Mouse (Mus musculus): Measurements from ENCODE around the gene Etnk2. TPM values are rescaled to one million over a fixed set of nuclear protein-coding genes. Genes with fewer than 3 reads are reported as not detected.
"Not testable (repeated sequence)": the region's sequence is repeated elsewhere in the genome, so short reads cannot be mapped to it uniquely, and the experiment has no call there.

Gene Etnk2
- polyA plus RNA-seq, 1 experiment from 2014 or later, result 5.6 TPM

- no peaks in the 10 kb centered on the region for H3K9me3 ChIP-seq (replicated peaks)
- 0 out of 2 replicates have a peak overlapping the region, but pooled peaks have one; percentile 30 for H3K27ac ChIP-seq
- H3K4me3 ChIP-seq, result no peak overlapping the region
- peaks cover 24% of the 10 kb centered on the region for H3K4me1 ChIP-seq
- H3K4me2 ChIP-seq (replicated peaks), result no peak overlapping the region
- no peak overlapping the region for H3K9ac ChIP-seq
- H3K36me3 ChIP-seq, result no peaks in the 10 kb centered on the region
- ATAC-seq (ENCODE audit: low FRiP score), result peak; percentile 70
- 45% methylated on average over 3 of the region's 3 CpGs for WGBS
- H3K27me3 ChIP-seq, result peaks cover 30% of the 10 kb centered on the region
These were observed 32.2 kb upstream of the Etnk2 start for GRCm38 (mm10) chr1:133331142-133331541.

GRCm38 (mm10) chr1:133332656-133333430 is 30.5 kb upstream of the Etnk2 start:
- Histone ChIP-seq H3K9me3 (replicated peaks) (no peaks in the 10 kb centered on the region), H3K9ac (no peak overlapping the region), H3K27me3 (peaks cover 25% of the 10 kb centered on the region), H3K4me2 (replicated peaks) (no peak overlapping the region), H3K4me3 (no peak overlapping the region), H3K36me3 (no peaks in the 10 kb centered on the region), H3K4me1 (peaks cover 24% of the 10 kb centered on the region), H3K27ac (no peak overlapping the region)
- WGBS, result 92% methylated on average over 11 of the region's 11 CpGs
- no peak for ATAC-seq (ENCODE audit: low FRiP score)

- Histone ChIP-seq H3K4me3 (no peak overlapping the region), H3K27ac (no peak overlapping the region), H3K4me1 (peaks cover 22% of the 10 kb centered on the region), H3K9me3 (replicated peaks) (no peaks in the 10 kb centered on the region), H3K27me3 (peaks cover 15% of the 10 kb centered on the region), H3K4me2 (replicated peaks) (no peak overlapping the region), H3K9ac (no peak overlapping the region), H3K36me3 (no peaks in the 10 kb centered on the region)
- ATAC-seq (ENCODE audit: low FRiP score), result no peak
- 60% methylated on average over 6 of the region's 6 CpGs for WGBS
These were observed 29.4 kb upstream of the Etnk2 start for GRCm38 (mm10) chr1:133333937-133334336.

GRCm38 (mm10) chr1:133340403-133340802 is 23.0 kb upstream of the Etnk2 start:
- not testable (repeated sequence) for H3K36me3 ChIP-seq; H3K27me3 ChIP-seq; H3K9ac ChIP-seq; H3K4me1 ChIP-seq; H3K4me2 ChIP-seq (replicated peaks); H3K4me3 ChIP-seq; H3K27ac ChIP-seq; ATAC-seq (ENCODE audit: low FRiP score); H3K9me3 ChIP-seq (replicated peaks)
- 67% methylated on average over 1 of the region's 1 CpGs for WGBS

GRCm38 (mm10) chr1:133344357-133344756 is 19.0 kb upstream of the Etnk2 start:
- no peak overlapping the region for H3K4me2 ChIP-seq (replicated peaks)
- WGBS, result 97% methylated on average over 2 of the region's 2 CpGs
- no peak overlapping the region for H3K27ac ChIP-seq
- H3K4me1 ChIP-seq, result 0 out of 2 replicates have a peak, but pooled peaks cover 2% of the 10 kb centered on the region
- no peaks in the 10 kb centered on the region for H3K27me3 ChIP-seq
- H3K9me3 ChIP-seq (replicated peaks), result no peaks in the 10 kb centered on the region
- no peak overlapping the region for H3K4me3 ChIP-seq
- no peaks in the 10 kb centered on the region for H3K36me3 ChIP-seq
- no peak for ATAC-seq (ENCODE audit: low FRiP score)
- H3K9ac ChIP-seq, result no peak overlapping the region

- Histone ChIP-seq H3K4me1 (peaks cover 10% of the 10 kb centered on the region; the same call in 1 of the 2 replicates), H3K27me3 (no peaks in the 10 kb centered on the region), H3K4me3 (no peak overlapping the region), H3K27ac (no peak overlapping the region), H3K9ac (no peak overlapping the region), H3K36me3 (no peaks in the 10 kb centered on the region), H3K4me2 (replicated peaks) (no peak overlapping the region), H3K9me3 (replicated peaks) (no peaks in the 10 kb centered on the region)
- no peak for ATAC-seq (ENCODE audit: low FRiP score)
- 88% methylated on average over 9 of the region's 9 CpGs for WGBS
These were observed 16.8 kb upstream of the Etnk2 start for GRCm38 (mm10) chr1:133346531-133346930.

- Histone ChIP-seq H3K9ac (no peak overlapping the region), H3K9me3 (replicated peaks) (no peaks in the 10 kb centered on the region), H3K4me2 (replicated peaks) (no peak overlapping the region), H3K27me3 (no peaks in the 10 kb centered on the region), H3K27ac (no peak overlapping the region), H3K4me1 (peaks cover 10% of the 10 kb centered on the region; the same call in 1 of the 2 replicates), H3K4me3 (no peak overlapping the region), H3K36me3 (no peaks in the 10 kb centered on the region)
- WGBS, result 78% methylated on average over 3 of the region's 3 CpGs
- ATAC-seq (ENCODE audit: low FRiP score), result no peak
These were observed 16.1 kb upstream of the Etnk2 start for GRCm38 (mm10) chr1:133347226-133347625.

- Histone ChIP-seq H3K4me1 (peaks cover 10% of the 10 kb centered on the region; the same call in 1 of the 2 replicates), H3K27me3 (no peaks in the 10 kb centered on the region), H3K9ac (no peak overlapping the region), H3K4me3 (no peak overlapping the region), H3K27ac (no peak overlapping the region), H3K9me3 (replicated peaks) (no peaks in the 10 kb centered on the region), H3K36me3 (no peaks in the 10 kb centered on the region), H3K4me2 (replicated peaks) (no peak overlapping the region)
- 82% methylated on average over 11 of the region's 11 CpGs for WGBS
- no peak for ATAC-seq (ENCODE audit: low FRiP score)
These were observed 15.5 kb upstream of the Etnk2 start for GRCm38 (mm10) chr1:133347693-133348520.

- H3K9me3 ChIP-seq (replicated peaks), result no peaks in the 10 kb centered on the region
- no peak within 1 kb of the TSS for H3K9ac ChIP-seq
These were observed 13.2 kb upstream of the Etnk2 start, which contains the start of gene Ren1 for GRCm38 (mm10) chr1:133350210-133350609. Gene Ren1 (plus strand): TSS chr1:133350510.

GRCm38 (mm10) chr1:133351762-133352161 is 11.6 kb upstream of the Etnk2 start:
- H3K27ac ChIP-seq, result no peak overlapping the region
- no peak overlapping the region for H3K4me3 ChIP-seq
- H3K36me3 ChIP-seq, result no peaks in the 10 kb centered on the region
- peaks cover 16% of the 10 kb centered on the region; the same call in 1 of the 2 replicates for H3K4me1 ChIP-seq
- peaks cover 13% of the 10 kb centered on the region for H3K27me3 ChIP-seq
- H3K9ac ChIP-seq, result 0 out of 2 replicates have a peak overlapping the region, but pooled peaks have one; percentile 5
- 72% methylated on average over 9 of the region's 9 CpGs for WGBS
- no peak for ATAC-seq (ENCODE audit: low FRiP score)
- no peak overlapping the region for H3K4me2 ChIP-seq (replicated peaks)
- no peaks in the 10 kb centered on the region for H3K9me3 ChIP-seq (replicated peaks)

More at GRCm38 (mm10) chr1:133350210-133350609, 13.2 kb upstream of the Etnk2 start, which contains the start of gene Ren1:
- 100% methylated on average over 1 of the region's 1 CpGs for WGBS
- peaks cover 5% of the 10 kb centered on the region for H3K27me3 ChIP-seq
- H3K36me3 ChIP-seq, result no peaks in the 10 kb centered on the region
- H3K4me3 ChIP-seq, result no peak within 1 kb of the TSS
- no peak within 1 kb of the TSS for H3K27ac ChIP-seq
- no peak for ATAC-seq (ENCODE audit: low FRiP score)
- no peak within 1 kb of the TSS for H3K4me2 ChIP-seq (replicated peaks)
- peaks cover 14% of the 10 kb centered on the region; the same call in 1 of the 2 replicates for H3K4me1 ChIP-seq

GRCm38 (mm10) chr1:133353371-133353809 is 10.0 kb upstream of the Etnk2 start:
- Histone ChIP-seq H3K9ac (no peak overlapping the region), H3K36me3 (no peaks in the 10 kb centered on the region), H3K4me3 (no peak overlapping the region), H3K4me1 (peaks cover 14% of the 10 kb centered on the region; the same call in 1 of the 2 replicates), H3K4me2 (replicated peaks) (no peak overlapping the region), H3K27ac (no peak overlapping the region), H3K9me3 (replicated peaks) (no peaks in the 10 kb centered on the region), H3K27me3 (peaks cover 18% of the 10 kb centered on the region)
- 50% methylated on average over 12 of the region's 12 CpGs for WGBS
- ATAC-seq (ENCODE audit: low FRiP score), result peak; percentile 36; the same call in 1 of the 2 replicates

GRCm38 (mm10) chr1:133355469-133355868 is 7.9 kb upstream of the Etnk2 start:
- no peak overlapping the region for H3K27ac ChIP-seq
- H3K4me2 ChIP-seq (replicated peaks), result no peak overlapping the region
- peaks cover 12% of the 10 kb centered on the region; the same call in 1 of the 2 replicates for H3K4me1 ChIP-seq
- 0 out of 2 replicates have a peak overlapping the region, but pooled peaks have one; percentile 9 for H3K9ac ChIP-seq
- no peaks in the 10 kb centered on the region for H3K36me3 ChIP-seq
- no peak overlapping the region for H3K4me3 ChIP-seq
- 51% methylated on average over 5 of the region's 5 CpGs for WGBS
- H3K27me3 ChIP-seq, result peaks cover 26% of the 10 kb centered on the region
- ATAC-seq (ENCODE audit: low FRiP score), result no peak
- H3K9me3 ChIP-seq (replicated peaks), result no peaks in the 10 kb centered on the region
